Mouse (Mus musculus) embryonic facial prominence, embryonic 15.5 days (tissue): Measurements from ENCODE around the gene Gm20715. TPM values are rescaled to one million over a fixed set of nuclear protein-coding genes. Genes with fewer than 3 reads are reported as not detected.

Source experiments
- ATAC-seq: fragments of 200-750 bp; cut with Nextera tagmentation; 2 replicates; pipeline ENCODE4 v1.8.0; 2017; ENCODE audit warnings: low read depth, moderate TSS enrichment; ENCODE audit not compliant: insufficient number of reproducible peaks, low FRiP score, low TSS enrichment
- H3K27ac ChIP-seq: fragments of 300-500 bp; sonication (generic); replicated peaks from 2 replicates; pipeline ENCODE4 v1.5.1; 2015; ENCODE audit warnings: mild to moderate bottlenecking, inconsistent platforms
- H3K27me3 ChIP-seq: fragments of 300-500 bp; sonication (generic); 2 replicates; pipeline ENCODE4 v1.6.1; 2015; ENCODE audit warnings: inconsistent platforms
- H3K36me3 ChIP-seq: fragments of 300-500 bp; sonication (generic); 2 replicates; pipeline ENCODE4 v1.6.1; 2015; ENCODE audit warnings: mild to moderate bottlenecking, inconsistent platforms
- H3K4me1 ChIP-seq: fragments of 300-500 bp; sonication (generic); 2 replicates; pipeline ENCODE4 v1.6.1; 2015; ENCODE audit warnings: inconsistent platforms
- H3K4me2 ChIP-seq: fragments of 300-500 bp; sonication (generic); replicated peaks from 2 replicates; pipeline ENCODE4 v1.6.1; 2015; ENCODE audit warnings: mild to moderate bottlenecking, inconsistent platforms
- H3K4me3 ChIP-seq: fragments of 300-500 bp; sonication (generic); replicated peaks from 2 replicates; pipeline ENCODE4 v1.5.1; 2015; ENCODE audit warnings: mild to moderate bottlenecking, inconsistent platforms
- H3K9ac ChIP-seq: fragments of 300-500 bp; sonication (generic); 2 replicates; pipeline ENCODE4 v1.6.1; 2015; ENCODE audit warnings: inconsistent platforms
- H3K9me3 ChIP-seq: fragments of 300-500 bp; sonication (generic); replicated peaks from 2 replicates; pipeline ENCODE4 v1.6.1; 2016; ENCODE audit warnings: inconsistent platforms
- WGBS: fragments of 180-500 bp; shearing (Covaris S2); methylation state at CpG from one replicate; pipeline ENCODE4 v1.1.7; 2015; 5-methylcytosine and 5-hydroxymethylcytosine counted together
- polyA plus RNA-seq: library from polyadenylated mRNA; unstranded; fragments of >200 nt; fragmentation: Nextera tagmentation; extraction: Ambion mirVana; gene quantifications from 2 replicates; pipeline ENCODE4 v1.2.1, GENCODE M21; 2015

Gene Gm20715
- polyA plus RNA-seq, 1 experiment from 2014 or later: not detected

- Histone ChIP-seq H3K9me3 (no peaks in the 10 kb centered on the region), H3K27me3 (no peaks in the 10 kb centered on the region), H3K4me3 (no peak overlapping the region), H3K9ac (no peak overlapping the region), H3K27ac (no peak overlapping the region), H3K4me2 (no peak overlapping the region), H3K4me1 (peaks cover 15% of the 10 kb centered on the region), H3K36me3 (peaks cover 8% of the 10 kb centered on the region; the same call in 1 of the 2 replicates)
- WGBS: 70% methylated on average over 2 of the region's 2 CpGs
- no peak for ATAC-seq
Observed at GRCm38 (mm10) chr7:6381431-6381830, 28.6 kb upstream of the Gm20715 start.

GRCm38 (mm10) chr7:6383044-6383455 is 27.0 kb upstream of the Gm20715 start, which contains the start of gene Zfp28:
Zfp28 (plus strand) TSS chr7:6383295.
- Histone ChIP-seq H3K9ac (peak within 1 kb of the TSS; percentile 68), H3K27me3 (no peaks in the 10 kb centered on the region), H3K27ac (no peak within 1 kb of the TSS; the same call in 1 of the 2 replicates), H3K4me2 (peak within 1 kb of the TSS; percentile 83), H3K9me3 (no peaks in the 10 kb centered on the region), H3K4me3 (peak within 1 kb of the TSS; percentile 73), H3K36me3 (peaks cover 8% of the 10 kb centered on the region; the same call in 1 of the 2 replicates), H3K4me1 (peaks cover 15% of the 10 kb centered on the region)
- 0% methylated on average over 28 of the region's 28 CpGs for WGBS
- ATAC-seq: peak; percentile 95

GRCm38 (mm10) chr7:6384011-6384410 is 26.1 kb upstream of the Gm20715 start:
- Histone ChIP-seq H3K27ac (no peak overlapping the region), H3K27me3 (no peaks in the 10 kb centered on the region), H3K36me3 (peaks cover 2% of the 10 kb centered on the region; the same call in 1 of the 2 replicates), H3K9me3 (no peaks in the 10 kb centered on the region), H3K4me2 (peak overlapping the region; percentile 83), H3K4me1 (peaks cover 15% of the 10 kb centered on the region), H3K4me3 (peak overlapping the region; percentile 73), H3K9ac (no peak overlapping the region)
- ATAC-seq: no peak
- WGBS: 66% methylated on average over 8 of the region's 8 CpGs

- Histone ChIP-seq H3K4me1 (peaks cover 15% of the 10 kb centered on the region), H3K4me3 (no peak overlapping the region), H3K4me2 (no peak overlapping the region), H3K36me3 (peaks cover 24% of the 10 kb centered on the region), H3K27me3 (no peaks in the 10 kb centered on the region), H3K27ac (no peak overlapping the region), H3K9ac (no peak overlapping the region), H3K9me3 (no peaks in the 10 kb centered on the region)
- ATAC-seq: no peak
- 92% methylated on average over 8 of the region's 8 CpGs for WGBS
Observed at GRCm38 (mm10) chr7:6386995-6387394, 23.1 kb upstream of the Gm20715 start.

DNA sequence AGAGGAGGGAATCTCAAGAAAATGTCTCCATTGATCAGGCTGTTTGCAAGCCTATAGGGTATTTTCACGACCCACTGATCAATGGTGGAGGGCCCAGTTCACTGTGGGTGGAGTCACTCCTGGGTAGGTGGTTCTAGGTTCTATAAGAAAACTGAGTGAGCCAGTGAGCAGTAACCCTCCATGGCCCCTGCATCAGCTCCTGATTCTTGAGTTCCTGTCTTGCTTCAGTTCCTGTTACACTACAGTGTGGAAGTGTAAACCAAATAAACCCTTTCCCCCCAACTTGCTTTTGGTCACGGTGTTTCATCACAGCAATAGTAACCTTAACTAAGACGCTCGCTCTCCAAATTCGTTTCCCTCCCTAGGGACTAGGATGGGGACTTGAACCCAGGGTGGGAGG is 21.1 kb upstream of the Gm20715 start:
- Histone ChIP-seq H3K36me3 (peaks cover 40% of the 10 kb centered on the region), H3K9me3 (no peaks in the 10 kb centered on the region), H3K4me2 (no peak overlapping the region), H3K4me1 (peaks cover 1% of the 10 kb centered on the region), H3K9ac (no peak overlapping the region), H3K27me3 (no peaks in the 10 kb centered on the region), H3K27ac (no peak overlapping the region), H3K4me3 (no peak overlapping the region)
- no peak for ATAC-seq
- 89% methylated on average over 5 of the region's 5 CpGs for WGBS

DNA sequence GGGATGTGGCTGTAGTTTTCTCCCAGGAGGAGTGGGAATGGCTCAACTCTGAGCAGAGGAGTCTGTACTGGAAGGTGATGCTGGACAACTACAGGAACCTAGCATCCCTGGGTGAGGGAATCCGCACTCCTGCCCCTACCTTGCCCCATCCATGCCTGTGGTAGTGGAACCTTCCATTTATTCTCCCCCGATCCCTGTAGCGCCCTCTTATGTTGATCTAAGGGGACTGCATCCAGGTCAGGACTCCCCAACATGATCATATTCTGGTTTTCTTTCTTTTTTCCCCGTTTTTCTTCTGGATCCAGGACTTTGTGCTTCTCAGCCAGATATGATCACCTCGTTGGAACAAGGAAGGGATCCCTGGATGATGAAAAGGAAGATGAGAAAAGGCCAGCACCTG is 20.6 kb upstream of the Gm20715 start:
- no peak overlapping the region for H3K27ac ChIP-seq
- no peak overlapping the region for H3K4me3 ChIP-seq
- H3K4me2 ChIP-seq: no peak overlapping the region
- H3K9ac ChIP-seq: no peak overlapping the region
- peaks cover 45% of the 10 kb centered on the region for H3K36me3 ChIP-seq
- ATAC-seq: no peak
- WGBS: 70% methylated on average over 5 of the region's 5 CpGs
- no peaks in the 10 kb centered on the region for H3K9me3 ChIP-seq
- H3K4me1 ChIP-seq: no peaks in the 10 kb centered on the region
- no peaks in the 10 kb centered on the region for H3K27me3 ChIP-seq

GRCm38 (mm10) chr7:6397996-6398975 is 11.8 kb upstream of the Gm20715 start, which contains the start of gene Smim17:
Smim17 (plus strand) TSS chr7:6398715.
- 21% methylated on average over 25 of the region's 25 CpGs for WGBS

GRCm38 (mm10) chr7:6414626-6415441 is 4.8 kb downstream of the Gm20715 start:
- H3K9me3 ChIP-seq: no peaks in the 10 kb centered on the region
- no peak overlapping the region for H3K4me2 ChIP-seq
- no peak overlapping the region for H3K9ac ChIP-seq
- no peak overlapping the region for H3K27ac ChIP-seq
- H3K36me3 ChIP-seq: no peaks in the 10 kb centered on the region
- no peaks in the 10 kb centered on the region for H3K4me1 ChIP-seq
- 9% methylated on average over 20 of the region's 22 CpGs for WGBS
- ATAC-seq: no peak
- H3K4me3 ChIP-seq: no peak overlapping the region
- H3K27me3 ChIP-seq: no peaks in the 10 kb centered on the region

More at GRCm38 (mm10) chr7:6397996-6398975, 11.8 kb upstream of the Gm20715 start, which contains the start of gene Smim17:
- peak; percentile 73 for ATAC-seq
- H3K4me3 ChIP-seq: peak within 1 kb of the TSS; percentile 52
- H3K27ac ChIP-seq: no peak within 1 kb of the TSS
- peak within 1 kb of the TSS; percentile 64 for H3K4me2 ChIP-seq
- H3K36me3 ChIP-seq: peaks cover 21% of the 10 kb centered on the region
- H3K9ac ChIP-seq: peak within 1 kb of the TSS; percentile 33
- H3K27me3 ChIP-seq: no peaks in the 10 kb centered on the region
- H3K9me3 ChIP-seq: no peaks in the 10 kb centered on the region
- H3K4me1 ChIP-seq: peaks cover 6% of the 10 kb centered on the region; the same call in 1 of the 2 replicates

DNA sequence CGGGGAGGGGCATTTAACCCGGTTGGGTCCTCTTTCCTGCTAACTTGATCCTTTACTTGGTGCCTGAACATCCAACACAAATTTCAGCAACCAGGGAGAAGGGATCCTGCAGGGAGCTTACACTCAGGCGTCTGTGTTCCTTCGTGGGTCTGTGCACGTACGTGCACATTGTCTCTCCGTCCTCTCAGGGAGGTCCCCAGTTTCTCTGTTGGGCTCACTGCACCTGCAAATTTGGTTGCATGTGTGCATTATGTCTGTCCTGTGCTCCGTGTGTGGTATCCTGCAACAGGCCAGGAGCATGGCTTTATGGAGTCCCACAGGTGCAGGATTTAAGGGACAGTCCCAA is 5.3 kb downstream of the Gm20715 start:
- Histone ChIP-seq H3K4me2 (no peak overlapping the region), H3K4me3 (no peak overlapping the region), H3K4me1 (no peaks in the 10 kb centered on the region), H3K27ac (no peak overlapping the region), H3K36me3 (no peaks in the 10 kb centered on the region), H3K9me3 (no peaks in the 10 kb centered on the region), H3K27me3 (no peaks in the 10 kb centered on the region), H3K9ac (no peak overlapping the region)
- 21% methylated on average over 8 of the region's 8 CpGs for WGBS
- no peak for ATAC-seq

GRCm38 (mm10) chr7:6419894-6420293 is 9.8 kb downstream of the Gm20715 start:
- Histone ChIP-seq H3K4me2 (no peak overlapping the region), H3K9ac (no peak overlapping the region), H3K4me3 (no peak overlapping the region), H3K36me3 (no peaks in the 10 kb centered on the region), H3K9me3 (no peaks in the 10 kb centered on the region), H3K4me1 (no peaks in the 10 kb centered on the region), H3K27me3 (no peaks in the 10 kb centered on the region), H3K27ac (no peak overlapping the region)
- WGBS: 70% methylated on average over 6 of the region's 6 CpGs
- no peak for ATAC-seq

- Histone ChIP-seq H3K9me3 (no peaks in the 10 kb centered on the region), H3K27ac (no peak overlapping the region), H3K4me2 (no peak overlapping the region), H3K9ac (no peak overlapping the region), H3K36me3 (no peaks in the 10 kb centered on the region), H3K27me3 (no peaks in the 10 kb centered on the region), H3K4me1 (no peaks in the 10 kb centered on the region), H3K4me3 (no peak overlapping the region)
- 81% methylated on average over 3 of the region's 3 CpGs for WGBS
- no peak for ATAC-seq
Observed at GRCm38 (mm10) chr7:6429381-6429780, 19.3 kb downstream of the Gm20715 start.
